Mouse (Mus musculus) bone marrow, adult 2 months (tissue): ENCODE measurements around the gene Rnpep. TPM values are rescaled to one million over a fixed set of nuclear protein-coding genes. Genes with fewer than 3 reads are reported as not detected.
"Not testable (repeated sequence)": the region's sequence is repeated elsewhere in the genome, so short reads cannot be mapped to it uniquely, and the experiment has no call there.

Experiments
- H3K27ac ChIP-seq: fragments of 200-500 bp; 2 replicates; pipeline ENCODE4 v1.5.1; 2012; ENCODE audit warnings: low read depth, mild to moderate bottlenecking, control low read depth, inconsistent platforms, low read length; ENCODE audit not compliant: control insufficient read depth, poor library complexity, insufficient read depth
- H3K4me1 ChIP-seq: fragments of 200-500 bp; 2 replicates; pipeline ENCODE4 v1.6.1; 2011; ENCODE audit warnings: low read length; ENCODE audit not compliant: control insufficient read depth, insufficient read depth
- H3K4me3 ChIP-seq: fragments of 200-500 bp; replicated peaks from 2 replicates; pipeline ENCODE3; 2011; ENCODE audit warnings: mild to moderate bottlenecking, low read depth, low read length, control low read depth; ENCODE audit not compliant: control insufficient read depth
- CTCF ChIP-seq: fragments of 200-500 bp; IDR thresholded peaks from 2 replicates; pipeline ENCODE4 v1.5.1; 2011; ENCODE audit warnings: low read length, control low read depth; ENCODE audit not compliant: control insufficient read depth, insufficient read depth
- POLR2A ChIP-seq: fragments of 200-500 bp; IDR thresholded peaks from 2 replicates; pipeline ENCODE4 v1.6.1; 2011; ENCODE audit warnings: low read depth, mild to moderate bottlenecking, control low read depth, low read length, borderline replicate concordance; ENCODE audit not compliant: control insufficient read depth
- WGBS: fragments of 180-500 bp; shearing (Covaris S2); methylation state at CpG from one replicate; pipeline ENCODE4 v1.1.7; 2018; 5-methylcytosine and 5-hydroxymethylcytosine counted together
- polyA plus RNA-seq: library from polyadenylated mRNA; stranded (reverse); fragments of >200 nt; gene quantifications from 2 replicates; pipeline ENCODE4 v1.2.4, GENCODE M21; 2011; ENCODE audit warnings: low replicate concordance; ENCODE audit not compliant: missing spikeins, insufficient read depth, insufficient read length

Rnpep gene
- polyA plus RNA-seq, 1 experiment: 33.0 TPM

- Histone ChIP-seq H3K4me3 (no peak overlapping the region), H3K4me1 (no peaks in the 10 kb centered on the region; the same call in 1 of the 2 replicates), H3K27ac (peak overlapping the region; percentile 6; the same call in 1 of the 2 replicates)
- TF ChIP-seq POLR2A (no peak), CTCF (no peak)
- WGBS: 92% methylated on average over 8 of the region's 8 CpGs
Observed at GRCm38 (mm10) chr1:135251405-135251804, 32.5 kb downstream of the Rnpep start.

GRCm38 (mm10) chr1:135250706-135251105, 33.2 kb downstream of the Rnpep start:
- Histone ChIP-seq H3K27ac (no peak overlapping the region), H3K4me1 (no peaks in the 10 kb centered on the region; the same call in 1 of the 2 replicates), H3K4me3 (no peak overlapping the region)
- 39% methylated on average over 3 of the region's 3 CpGs for WGBS
- no peak for TF ChIP-seq POLR2A
- no peak for TF ChIP-seq CTCF

GRCm38 (mm10) chr1:135248434-135248850, 35.4 kb downstream of the Rnpep start:
- Histone ChIP-seq H3K27ac (no peak overlapping the region; the same call in 1 of the 2 replicates), H3K4me1 (no peaks in the 10 kb centered on the region; the same call in 1 of the 2 replicates), H3K4me3 (no peak overlapping the region)
- TF ChIP-seq POLR2A (no peak), CTCF (no peak)
- 22% methylated on average over 15 of the region's 15 CpGs for WGBS

- Histone ChIP-seq H3K4me3 (no peak overlapping the region), H3K4me1 (no peaks in the 10 kb centered on the region), H3K27ac (no peak overlapping the region)
- TF ChIP-seq CTCF: no peak
- TF ChIP-seq POLR2A: no peak
- 69% methylated on average over 8 of the region's 8 CpGs for WGBS
Observed at GRCm38 (mm10) chr1:135244014-135244413, 39.9 kb downstream of the Rnpep start.

GRCm38 (mm10) chr1:135240206-135240605, 43.7 kb downstream of the Rnpep start:
- H3K27ac ChIP-seq, H3K4me1 ChIP-seq, H3K4me3 ChIP-seq: not testable (repeated sequence)
- WGBS: 54% methylated on average over 4 of the region's 4 CpGs

GRCm38 (mm10) chr1:135237131-135237851, 46.6 kb downstream of the Rnpep start:
- H3K27ac ChIP-seq: no peak overlapping the region
- WGBS: 80% methylated on average over 12 of the region's 12 CpGs
- TF ChIP-seq CTCF: no peak
- no peak for TF ChIP-seq POLR2A
- H3K4me1 ChIP-seq: no peaks in the 10 kb centered on the region
- H3K4me3 ChIP-seq: no peak overlapping the region

GRCm38 (mm10) chr1:135234771-135235170, 49.1 kb downstream of the Rnpep start:
- WGBS: 89% methylated on average over 12 of the region's 12 CpGs
- Histone ChIP-seq H3K4me3 (no peak overlapping the region), H3K27ac (no peak overlapping the region), H3K4me1 (no peaks in the 10 kb centered on the region)
- TF ChIP-seq POLR2A (no peak), CTCF (no peak)

- H3K27ac ChIP-seq: no peak overlapping the region
- 65% methylated on average over 6 of the region's 6 CpGs for WGBS
- TF ChIP-seq CTCF: no peak
- no peak for TF ChIP-seq POLR2A
- no peaks in the 10 kb centered on the region for H3K4me1 ChIP-seq
- H3K4me3 ChIP-seq: no peak overlapping the region
Observed at GRCm38 (mm10) chr1:135233961-135234360, 49.9 kb downstream of the Rnpep start.

GRCm38 (mm10) chr1:135231878-135232277, 52.0 kb downstream of the Rnpep start:
- WGBS: 85% methylated on average over 20 of the region's 20 CpGs
- not testable (repeated sequence) for H3K4me3 ChIP-seq, H3K27ac ChIP-seq, H3K4me1 ChIP-seq
